Mouse (Mus musculus) liver, embryonic 14.5 days (tissue): ENCODE results near the gene Ap1s1. TPM values are rescaled to one million over a fixed set of nuclear protein-coding genes. Genes with fewer than 3 reads are reported as not detected.
A peak's percentile ranks its signal among the peaks of the same experiment; 100 is the strongest.

Experiments used
- ATAC-seq: fragments of 200-750 bp; cut with Nextera tagmentation; 2 replicates; pipeline ENCODE4 v1.8.0; 2017; ENCODE audit warnings: moderate number of reproducible peaks, mild to moderate bottlenecking, moderate library complexity; ENCODE audit not compliant: insufficient read depth
- DNase-seq, 3 experiments: peaks; one replicate each; pipeline ENCODE4 v3.0.0-alpha.2; 2012 to 2013; ENCODE audit warnings: low read depth in 3 of 3, low spot score in 3 of 3
- H3K27ac ChIP-seq: fragments of 300-500 bp; sonication (generic); 2 replicates; pipeline ENCODE4 v1.5.1; 2014; ENCODE audit warnings: moderate library complexity, mild to moderate bottlenecking, control low read depth, inconsistent platforms
- H3K27me3 ChIP-seq: fragments of 300-500 bp; sonication (generic); 2 replicates; pipeline ENCODE4 v1.6.1; 2014; ENCODE audit warnings: mild to moderate bottlenecking, low read length, moderate library complexity; ENCODE audit not compliant: control insufficient read depth, insufficient read depth
- H3K36me3 ChIP-seq: fragments of 300-500 bp; sonication (generic); replicated peaks from 2 replicates; pipeline ENCODE4 v1.6.1; 2014; ENCODE audit warnings: low read depth; ENCODE audit not compliant: control insufficient read depth, insufficient read depth
- H3K4me1 ChIP-seq, 2 experiments: fragments of 200-500 bp in 1 of 2; fragments of 300-500 bp in 1 of 2; sonication (generic) in 1 of 2; replicated peaks; 2 replicates each; pipeline ENCODE4 v1.6.1; 2012 to 2014; ENCODE audit warnings: antibody characterized with exemption in 1 of 2, inconsistent platforms in 1 of 2, low read length in 1 of 2; ENCODE audit not compliant: control insufficient read depth in 2 of 2, insufficient read depth in 2 of 2
- H3K4me2 ChIP-seq: fragments of 300-500 bp; sonication (generic); 2 replicates; pipeline ENCODE4 v1.6.1; 2014; ENCODE audit warnings: low read depth, mild to moderate bottlenecking, control low read depth, moderate library complexity
- H3K4me3 ChIP-seq, 2 experiments: fragments of 200-500 bp in 1 of 2; fragments of 300-500 bp in 1 of 2; sonication (generic) in 1 of 2; 2 replicates each; pipeline ENCODE4 v1.5.1; 2012 to 2014; ENCODE audit warnings: low read depth in 2 of 2, low read length in 2 of 2, mild to moderate bottlenecking in 2 of 2, control low read depth in 1 of 2, inconsistent platforms in 1 of 2, moderate library complexity in 1 of 2; ENCODE audit not compliant: insufficient read depth in 1 of 2
- H3K9ac ChIP-seq: fragments of 300-500 bp; sonication (generic); replicated peaks from 2 replicates; pipeline ENCODE4 v1.6.1; 2014; ENCODE audit warnings: mild to moderate bottlenecking, control low read depth, moderate library complexity
- H3K9me3 ChIP-seq: fragments of 300-500 bp; sonication (generic); 2 replicates; pipeline ENCODE4 v1.6.1; 2016; ENCODE audit warnings: low read length, mixed read lengths; ENCODE audit not compliant: control insufficient read depth
- CTCF ChIP-seq: IDR thresholded peaks from 2 replicates; pipeline ENCODE4 v1.5.1; 2016; ENCODE audit warnings: antibody characterized with exemption, low read depth, control low read depth
- EP300 ChIP-seq: IDR thresholded peaks from 2 replicates; pipeline ENCODE4 v1.6.1; 2016; ENCODE audit warnings: antibody characterized with exemption, low read depth
- WGBS: fragments of 180-500 bp; shearing (Covaris S2); extraction: QIAGEN DNeasy Blood & Tissue Kit; methylation state at CpG from one replicate; pipeline ENCODE4 v1.1.7; 2014; ENCODE audit not compliant: insufficient replicate concordance; 5-methylcytosine and 5-hydroxymethylcytosine counted together
- polyA plus RNA-seq, 2 experiments: library from polyadenylated mRNA; depleted of rRNA in 1 of 2; stranded (reverse) in 1 of 2; unstranded in 1 of 2; fragments of >200 nt; fragmentation: Nextera tagmentation in 1 of 2; extraction: Ambion mirVana in 1 of 2; gene quantifications; 2 replicates each; pipeline versions ENCODE4 v1.2.1 to v1.2.3; 2012 to 2014

Ap1s1 gene
- polyA plus RNA-seq, 2 experiments = 58.6 to 73.9 TPM

- TF ChIP-seq EP300 = no peak
- no peak for TF ChIP-seq CTCF
Measured at GRCm38 (mm10) chr5:137032641-137033074, 13.3 kb downstream of the Ap1s1 start.

GRCm38 (mm10) chr5:137032033-137032421 is 13.9 kb downstream of the Ap1s1 start:
- ATAC-seq (no peak), DNase-seq (no peak)
- Histone ChIP-seq H3K4me2 (peak overlapping the region; percentile 84), H3K9ac (no peak overlapping the region), H3K27me3 (peaks cover 55% of the 10 kb centered on the region), H3K36me3 (no peaks in the 10 kb centered on the region), H3K4me1 (peaks cover 7 to 12% of the 10 kb centered on the region in 2 experiments), H3K27ac (no peak overlapping the region), H3K4me3 (peak overlapping the region in 1 of 2 experiments; percentile 53; a peak in 2 of 4 replicates), H3K9me3 (no peaks in the 10 kb centered on the region)
- WGBS = 0% methylated on average over 30 of the region's 33 CpGs
- TF ChIP-seq CTCF (peak; percentile 46), EP300 (no peak)

More at GRCm38 (mm10) chr5:137032641-137033074, 13.3 kb downstream of the Ap1s1 start:
- ATAC-seq = peak; percentile 86
- H3K4me3 ChIP-seq = peak overlapping the region; percentile 53 to 56
- H3K36me3 ChIP-seq = no peaks in the 10 kb centered on the region
- WGBS = under 1% methylated on average over 47 of the region's 49 CpGs
- no peaks in the 10 kb centered on the region for H3K9me3 ChIP-seq
- H3K27me3 ChIP-seq = peaks cover 50% of the 10 kb centered on the region
- peak overlapping the region; percentile 84 for H3K4me2 ChIP-seq
- DNase-seq = peak; percentile 79 to 84 (median 80)
- no peak overlapping the region for H3K27ac ChIP-seq
- H3K9ac ChIP-seq = peak overlapping the region; percentile 31
- peaks cover 7 to 12% of the 10 kb centered on the region in 2 experiments for H3K4me1 ChIP-seq

DNA sequence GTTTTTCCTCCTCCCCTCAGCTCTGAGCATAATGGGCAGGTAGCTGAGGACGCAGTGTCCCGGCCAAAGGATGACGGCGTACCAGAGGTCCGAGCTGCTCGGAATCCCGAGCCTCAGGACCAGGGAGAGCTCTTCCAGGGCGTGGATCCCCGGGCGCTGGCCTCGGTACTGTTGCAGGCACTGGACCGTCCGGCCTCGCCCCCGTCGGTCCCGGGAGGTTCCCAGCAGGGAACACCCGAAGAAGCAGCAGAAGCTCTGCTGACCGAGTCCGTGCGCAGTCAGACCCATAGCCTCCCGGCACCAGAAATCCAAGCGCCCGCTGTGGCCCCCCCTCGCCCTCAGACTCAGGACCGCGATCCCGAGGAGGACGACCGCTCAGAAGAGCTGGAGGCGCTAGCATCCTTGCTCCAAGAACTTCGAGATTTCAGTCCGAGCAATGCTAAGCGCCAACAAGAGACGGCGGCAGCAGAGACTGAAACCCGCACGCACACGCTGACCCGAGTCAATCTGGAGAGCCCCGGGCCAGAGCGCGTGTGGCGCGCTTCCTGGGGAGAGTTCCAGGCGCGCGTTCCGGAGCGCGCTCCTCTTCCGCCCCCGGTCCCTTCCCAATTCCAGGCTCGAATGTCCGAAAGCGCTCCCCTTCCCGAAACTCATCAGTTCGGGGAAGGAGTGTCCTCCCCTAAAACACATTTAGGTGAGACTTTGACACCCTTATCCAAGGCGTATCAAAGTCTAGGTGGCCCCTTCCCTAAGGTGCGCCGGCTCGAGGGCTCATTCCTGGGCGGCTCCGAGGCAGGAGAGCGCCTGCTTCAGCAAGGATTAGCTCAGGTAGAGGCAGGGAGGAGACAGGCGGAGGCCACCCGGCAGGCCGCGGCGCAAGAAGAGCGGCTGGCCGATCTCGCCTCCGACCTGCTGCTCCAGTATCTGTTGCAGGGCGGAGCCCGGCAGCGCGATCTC is 14.6 kb downstream of the Ap1s1 start:
- Histone ChIP-seq H3K4me2 (peak overlapping the region; percentile 84), H3K4me3 (peak overlapping the region in 1 of 2 experiments; percentile 53; a peak in 2 of 4 replicates), H3K4me1 (peaks cover 7 to 12% of the 10 kb centered on the region in 2 experiments), H3K9ac (no peak overlapping the region), H3K27ac (no peak overlapping the region), H3K9me3 (no peaks in the 10 kb centered on the region), H3K27me3 (peaks cover 62% of the 10 kb centered on the region), H3K36me3 (no peaks in the 10 kb centered on the region)
- TF ChIP-seq EP300 = no peak
- no peak for TF ChIP-seq CTCF
- no peak for DNase-seq
- no peak for ATAC-seq
- 2% methylated on average over 78 of the region's 78 CpGs for WGBS

GRCm38 (mm10) chr5:137030416-137030810 is 15.5 kb downstream of the Ap1s1 start:
- peaks cover 71% of the 10 kb centered on the region for H3K27me3 ChIP-seq
- peak overlapping the region; percentile 66; the same call in 1 of the 2 replicates for H3K4me2 ChIP-seq

More at GRCm38 (mm10) chr5:137030416-137030810, 15.5 kb downstream of the Ap1s1 start:
- ATAC-seq = no peak
- no peaks in the 10 kb centered on the region for H3K9me3 ChIP-seq
- H3K4me3 ChIP-seq = no peak overlapping the region
- H3K36me3 ChIP-seq = no peaks in the 10 kb centered on the region
- no peak overlapping the region for H3K27ac ChIP-seq
- H3K9ac ChIP-seq = no peak overlapping the region
- H3K4me1 ChIP-seq = peaks cover 7 to 12% of the 10 kb centered on the region in 2 experiments
- TF ChIP-seq EP300 (no peak), CTCF (no peak)
- DNase-seq = no peak
- 14% methylated on average over 22 of the region's 22 CpGs for WGBS
